Mouse (Mus musculus) cerebellum, adult 8-10 months (tissue): ENCODE data around the gene Prokr2.

Source experiments
- DNase-seq: peaks from one replicate; pipeline ENCODE4 v3.0.0; 2022

Prokr2 gene

GRCm38 (mm10) chr2:132385194-132385838 lies at the start of gene Prokr2:
Gene Prokr2, minus strand, starts transcription at chr2:132385447.
- no peak for DNase-seq

- peak; percentile 15 for DNase-seq
These were observed 42.1 kb upstream of the Prokr2 start for GRCm38 (mm10) chr2:132427160-132427941.

GRCm38 (mm10) chr2:132425576-132425975 lies 40.3 kb upstream of the Prokr2 start:
- DNase-seq, result no peak

GRCm38 (mm10) chr2:132423411-132424047 lies 38.3 kb upstream of the Prokr2 start:
- no peak for DNase-seq

- DNase-seq, result no peak
These were observed 37.6 kb upstream of the Prokr2 start for GRCm38 (mm10) chr2:132422846-132423245.

GRCm38 (mm10) chr2:132418414-132418813 lies 33.2 kb upstream of the Prokr2 start:
- DNase-seq, result no peak

- DNase-seq, result no peak
These were observed 24.9 kb upstream of the Prokr2 start for GRCm38 (mm10) chr2:132410126-132410525.

- DNase-seq, result no peak
These were observed 12.9 kb upstream of the Prokr2 start for GRCm38 (mm10) chr2:132398136-132398535.

- no peak for DNase-seq
These were observed 10.5 kb upstream of the Prokr2 start for GRCm38 (mm10) chr2:132395753-132396152.

- DNase-seq, result no peak
These were observed 5.4 kb upstream of the Prokr2 start for GRCm38 (mm10) chr2:132390607-132391160.

GRCm38 (mm10) chr2:132389562-132389961 lies 4.3 kb upstream of the Prokr2 start:
- DNase-seq, result no peak

- no peak for DNase-seq
These were observed 595 bp downstream of the Prokr2 start for GRCm38 (mm10) chr2:132384511-132385193.

GRCm38 (mm10) chr2:132382308-132382707 lies 2.9 kb downstream of the Prokr2 start:
- no peak for DNase-seq

GRCm38 (mm10) chr2:132379690-132380089 lies 5.6 kb downstream of the Prokr2 start:
- no peak for DNase-seq

- no peak for DNase-seq
These were observed 6.6 kb downstream of the Prokr2 start for GRCm38 (mm10) chr2:132378602-132379150.

GRCm38 (mm10) chr2:132377436-132377835 lies 7.8 kb downstream of the Prokr2 start:
- peak; percentile 39 for DNase-seq

GRCm38 (mm10) chr2:132375721-132376120 lies 9.5 kb downstream of the Prokr2 start:
- DNase-seq, result peak; percentile 34

- no peak for DNase-seq
These were observed 10.1 kb downstream of the Prokr2 start for GRCm38 (mm10) chr2:132375135-132375534.

GRCm38 (mm10) chr2:132373748-132374147 lies 11.5 kb downstream of the Prokr2 start:
- DNase-seq, result no peak

GRCm38 (mm10) chr2:132368433-132368832 lies 16.8 kb downstream of the Prokr2 start:
- DNase-seq, result no peak

GRCm38 (mm10) chr2:132343846-132344245 lies 41.4 kb downstream of the Prokr2 start:
- no peak for DNase-seq

- no peak for DNase-seq
These were observed 44.0 kb downstream of the Prokr2 start for GRCm38 (mm10) chr2:132341293-132341692.

- no peak for DNase-seq
These were observed 44.9 kb downstream of the Prokr2 start for GRCm38 (mm10) chr2:132340350-132340749.
